Mouse (Mus musculus): ENCODE measurements around the gene Hoxb5. TPM values are rescaled to one million over a fixed set of nuclear protein-coding genes. Genes with fewer than 3 reads are reported as not detected.
A peak's percentile ranks its signal among the peaks of the same experiment; 100 is the strongest.

Hoxb5 gene
- total RNA-seq, 4 experiments from 2014 or later, result 0.29 to 0.49 (median 0.37) TPM

DNA sequence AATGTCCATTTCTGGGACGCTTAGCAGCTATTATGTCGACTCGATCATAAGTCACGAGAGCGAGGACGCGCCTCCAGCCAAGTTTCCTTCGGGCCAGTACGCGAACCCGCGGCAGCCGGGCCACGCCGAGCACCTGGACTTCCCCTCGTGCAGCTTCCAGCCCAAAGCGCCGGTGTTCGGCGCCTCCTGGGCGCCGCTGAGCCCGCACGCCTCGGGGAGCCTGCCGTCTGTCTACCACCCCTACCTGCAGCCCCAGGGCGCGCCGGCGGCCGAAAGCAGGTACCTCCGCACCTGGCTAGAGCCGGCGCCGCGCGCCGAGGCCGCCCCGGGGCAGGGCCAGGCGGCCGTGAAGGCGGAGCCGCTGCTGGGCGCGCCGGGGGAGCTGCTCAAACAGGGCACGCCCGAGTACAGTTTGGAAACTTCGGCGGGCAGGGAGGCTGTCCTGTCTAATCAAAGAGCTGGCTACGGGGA, 31.6 kb upstream of the Hoxb5 start:
- DNase-seq (ENCODE audit: low spot score in 2 of 2), result no peak

DNA sequence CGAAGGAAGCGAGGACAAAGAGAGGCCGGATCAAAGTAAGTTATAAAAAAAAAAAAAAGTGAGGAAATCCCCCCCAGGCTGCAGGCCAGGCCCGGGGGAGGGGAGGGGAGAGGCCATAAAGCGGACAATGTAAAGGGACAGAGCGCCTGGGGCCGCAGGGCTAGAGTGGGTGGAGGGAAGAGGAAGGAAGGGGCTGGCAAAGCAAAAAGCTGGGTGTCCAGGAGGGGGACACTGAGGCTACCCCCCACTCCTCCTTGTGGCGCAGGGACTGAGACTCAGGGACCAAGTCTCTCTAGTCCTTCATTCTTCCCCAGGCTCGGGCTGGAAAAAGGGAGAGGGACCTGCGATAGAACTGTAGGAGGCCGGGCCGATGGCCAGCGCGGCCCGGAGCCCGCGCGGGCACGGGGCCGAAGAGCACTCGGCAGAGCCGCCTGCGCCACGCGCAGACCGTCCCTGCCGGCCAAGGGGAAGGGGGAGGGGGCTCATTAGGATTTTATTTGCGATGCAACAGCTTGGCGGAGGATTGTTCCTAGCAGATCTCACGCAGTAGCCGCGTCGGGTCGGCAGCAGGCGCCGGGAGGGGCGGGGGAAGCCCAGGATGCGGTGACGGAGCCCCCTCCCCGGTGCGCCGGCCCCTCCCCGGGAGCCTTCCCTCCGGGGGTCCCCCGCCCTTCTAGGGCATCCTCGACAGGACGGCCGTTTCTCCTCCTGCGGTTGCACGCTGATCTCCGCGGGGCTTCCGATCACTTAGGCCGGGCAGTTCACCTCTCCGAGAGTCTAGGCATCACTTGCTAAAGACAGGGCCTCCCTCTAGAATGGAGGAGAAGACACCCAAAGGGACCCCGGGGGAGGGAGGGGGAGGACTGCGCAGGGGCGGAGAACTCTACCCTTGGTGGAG, 30.9 kb upstream of the Hoxb5 start:
- DNase-seq (ENCODE audit: low spot score in 2 of 2), result no peak

DNA sequence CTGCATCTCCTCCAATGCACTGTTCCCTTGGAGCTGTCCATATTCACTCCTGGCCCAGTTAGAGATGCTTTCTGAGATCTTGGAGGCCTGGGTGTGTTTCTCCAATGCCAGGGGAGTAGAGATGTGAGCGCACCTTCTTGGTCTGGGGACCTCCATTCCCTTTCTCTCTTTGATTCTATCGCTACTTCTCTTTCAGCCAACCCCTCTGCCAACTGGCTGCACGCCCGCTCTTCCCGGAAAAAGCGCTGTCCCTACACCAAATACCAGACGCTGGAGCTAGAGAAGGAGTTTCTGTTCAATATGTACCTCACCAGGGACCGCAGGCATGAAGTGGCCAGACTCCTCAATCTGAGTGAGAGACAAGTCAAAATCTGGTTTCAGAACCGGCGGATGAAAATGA, 28.7 kb upstream of the Hoxb5 start:
- no peak for DNase-seq (ENCODE audit: low spot score in 2 of 2)

DNA sequence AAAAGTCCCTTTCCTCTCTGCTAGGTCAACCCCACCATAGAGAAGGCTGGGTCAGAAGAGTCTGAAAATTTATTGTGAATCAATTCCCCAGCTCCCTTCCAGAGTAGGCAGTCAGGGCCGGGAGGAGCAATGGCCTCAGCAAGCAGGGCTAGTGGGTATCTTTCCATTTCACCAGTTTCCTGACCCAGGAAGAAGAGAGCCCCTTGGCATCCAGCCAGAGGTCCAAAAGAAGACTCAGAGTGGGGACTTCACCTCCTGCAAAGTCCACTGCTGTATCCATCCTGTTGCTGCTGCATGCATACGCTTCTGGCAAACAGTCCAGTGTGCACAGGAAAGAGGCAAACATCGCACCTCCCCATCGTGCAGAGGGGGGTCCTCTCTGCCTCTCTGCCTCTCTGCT, 27.2 kb upstream of the Hoxb5 start:
- DNase-seq (ENCODE audit: low spot score in 2 of 2), result no peak

DNA sequence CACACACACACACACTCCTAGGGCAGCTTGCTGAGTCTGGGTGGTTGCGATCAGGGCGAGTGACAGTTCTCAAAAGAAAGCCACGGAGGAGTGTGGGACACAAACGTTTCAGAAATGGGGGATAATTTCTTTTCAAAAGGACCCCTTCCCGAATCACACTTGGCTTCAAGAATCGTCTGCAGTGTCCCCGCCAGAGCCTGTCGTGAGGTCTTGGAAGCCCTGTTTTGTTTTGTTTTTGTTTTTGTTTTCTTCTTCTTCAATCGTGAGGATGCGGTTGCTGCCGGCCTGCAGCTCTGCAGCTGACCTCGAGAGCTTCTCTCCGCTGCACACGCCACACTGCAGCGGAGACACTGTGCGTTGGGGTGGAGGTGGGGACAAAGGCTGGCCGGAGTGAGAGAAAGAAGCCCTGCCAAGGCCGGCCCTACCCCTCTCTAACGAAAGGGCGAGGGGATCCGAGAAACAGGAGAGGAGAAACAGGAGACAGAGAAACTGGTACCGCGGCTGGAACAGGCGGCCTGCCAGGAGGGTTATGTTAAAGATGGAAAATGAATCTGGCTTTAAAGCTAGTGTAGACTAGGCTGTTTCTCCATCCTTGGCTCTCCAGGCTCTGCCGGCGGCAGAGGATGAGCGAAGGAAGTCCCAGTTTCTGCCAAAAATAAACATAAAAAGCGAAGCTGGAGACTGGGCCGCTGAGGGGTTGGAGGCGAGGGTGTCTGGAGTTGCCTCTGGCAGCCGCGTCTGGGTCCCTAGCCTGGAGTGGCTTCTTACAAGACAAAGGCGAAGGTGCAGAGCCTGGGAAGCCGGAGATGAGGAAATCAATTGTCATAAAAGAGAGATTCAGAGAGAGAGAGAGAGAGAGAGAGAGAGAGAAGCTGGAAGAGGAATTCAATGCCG, 25.7 kb upstream of the Hoxb5 start:
- DNase-seq (ENCODE audit: low spot score in 2 of 2), result no peak

DNA sequence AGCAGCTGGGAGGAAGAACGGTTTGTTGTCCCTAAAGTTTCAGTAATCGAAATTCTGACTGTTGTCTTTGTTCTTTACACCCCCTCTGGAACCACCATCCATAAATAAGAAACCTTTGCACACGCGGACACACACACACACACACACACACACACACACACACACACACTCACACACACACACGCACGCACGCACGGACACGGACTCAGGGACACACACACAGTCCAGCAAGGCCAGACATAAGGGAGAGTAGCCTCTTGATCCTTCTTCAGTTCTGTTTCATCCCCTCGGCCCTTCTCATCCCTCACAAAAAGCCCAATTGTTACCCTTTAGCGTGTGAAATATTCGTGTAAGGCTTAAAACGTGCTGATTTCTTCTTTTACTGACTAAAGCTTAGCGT, 24.8 kb upstream of the Hoxb5 start:
- no peak for DNase-seq (ENCODE audit: low spot score in 2 of 2)

DNA sequence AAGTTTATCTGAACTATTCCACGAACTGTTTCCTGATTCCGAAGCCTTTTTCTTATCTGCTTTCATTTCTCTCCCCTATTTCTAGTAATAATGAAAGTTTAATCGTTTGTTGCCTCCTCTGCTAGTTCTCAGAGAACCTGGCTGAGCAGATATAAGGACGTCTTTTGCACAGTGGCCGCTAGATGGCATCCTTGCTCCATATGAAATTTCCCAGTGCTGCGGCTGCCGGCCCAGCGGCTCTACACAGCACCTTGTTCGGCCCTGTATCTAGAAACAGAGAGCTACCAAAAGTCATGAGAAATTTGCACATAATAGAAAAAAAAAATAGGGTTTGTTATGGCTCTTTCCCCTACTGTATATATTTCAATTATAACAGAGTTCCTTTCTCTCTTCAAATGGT, 24.4 kb upstream of the Hoxb5 start:
- DNase-seq (ENCODE audit: low spot score in 2 of 2), result peak; percentile 35 to 59

DNA sequence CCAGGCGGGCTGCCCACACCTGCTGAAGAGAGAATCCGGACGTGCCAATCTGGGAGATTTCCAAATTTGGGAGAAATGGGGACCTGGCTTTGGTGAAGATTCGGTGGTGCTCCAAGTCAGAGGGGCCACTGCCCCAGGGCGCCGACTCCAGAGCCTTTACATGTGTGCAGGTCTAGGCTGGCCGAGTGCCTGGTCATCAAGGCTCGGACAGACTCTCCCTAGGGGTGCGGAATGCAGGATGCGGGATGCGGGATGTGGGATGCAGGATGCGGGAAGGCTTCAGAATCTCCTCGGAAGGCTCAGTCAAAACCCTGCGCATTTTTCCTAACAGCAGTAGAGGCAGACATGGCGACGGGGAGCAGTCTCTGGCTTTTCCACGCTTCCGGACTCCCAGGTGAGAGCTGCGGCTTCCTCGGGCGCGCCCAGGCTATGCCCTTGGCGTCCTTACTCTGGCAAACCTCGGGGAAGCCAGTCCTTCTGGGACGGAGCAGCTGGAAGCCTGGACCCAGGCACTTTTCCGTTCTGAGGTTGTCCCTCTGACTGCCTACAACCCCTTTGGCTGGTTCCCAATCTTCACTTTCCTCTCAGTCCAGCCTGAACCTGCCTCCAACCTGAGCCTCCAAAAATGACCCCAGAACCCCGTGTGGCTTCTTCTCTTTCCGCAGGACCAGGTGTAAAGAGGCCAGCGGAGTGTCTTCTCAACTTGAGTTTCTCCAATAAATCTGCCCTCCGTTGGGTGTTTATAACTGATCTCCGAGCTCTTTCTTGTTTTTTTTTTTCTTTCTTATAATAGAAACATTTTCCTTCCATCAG, 23.5 kb upstream of the Hoxb5 start:
- DNase-seq (ENCODE audit: low spot score in 2 of 2), result no peak

DNA sequence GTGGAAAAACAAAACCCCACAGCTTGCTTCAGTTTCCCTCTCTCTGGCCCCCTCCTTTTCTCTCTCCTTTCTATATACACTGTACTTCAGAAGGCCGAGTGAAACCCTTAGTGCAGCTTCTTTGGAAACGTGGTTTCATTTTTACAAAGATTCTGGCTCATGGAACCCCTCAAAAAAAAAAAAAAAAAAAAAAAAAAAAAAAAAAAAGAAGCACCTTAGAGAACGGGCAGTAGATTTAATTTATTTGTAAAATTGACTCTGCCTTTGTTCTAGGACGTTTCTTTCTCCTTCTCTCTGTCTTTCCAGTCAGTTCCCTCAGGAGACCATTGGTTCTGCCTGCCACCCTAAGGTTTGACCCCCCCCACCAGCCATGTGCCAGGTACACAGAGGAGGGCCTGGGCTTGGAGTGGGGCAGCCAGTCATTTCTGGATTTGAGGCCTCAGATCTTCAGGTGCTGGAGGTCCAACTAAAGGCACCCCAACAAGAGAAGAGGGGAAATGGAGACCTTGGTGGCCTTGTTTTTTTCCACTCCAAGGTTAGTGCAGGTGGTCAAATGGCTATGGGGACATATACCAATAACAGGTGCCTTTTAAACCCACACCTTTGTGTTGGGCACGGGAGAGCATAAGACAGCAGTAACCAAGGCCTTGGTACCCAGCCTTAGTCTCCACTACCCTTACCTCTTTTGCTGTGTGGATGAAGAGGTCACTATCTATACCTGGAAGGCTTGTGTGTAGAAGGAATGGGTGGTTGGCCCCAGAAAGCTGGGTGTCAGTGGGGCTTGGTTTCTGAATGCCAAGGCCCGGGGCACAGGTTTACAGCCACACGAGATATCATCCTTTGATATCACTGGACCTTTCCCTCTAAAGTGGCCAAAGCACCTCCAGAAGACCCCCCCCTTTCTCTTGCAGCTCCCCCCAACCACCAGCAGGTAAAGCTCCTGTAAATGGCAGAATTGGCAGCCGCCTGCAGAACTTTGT, 22.4 kb upstream of the Hoxb5 start:
- no peak for DNase-seq (ENCODE audit: low spot score in 2 of 2)

DNA sequence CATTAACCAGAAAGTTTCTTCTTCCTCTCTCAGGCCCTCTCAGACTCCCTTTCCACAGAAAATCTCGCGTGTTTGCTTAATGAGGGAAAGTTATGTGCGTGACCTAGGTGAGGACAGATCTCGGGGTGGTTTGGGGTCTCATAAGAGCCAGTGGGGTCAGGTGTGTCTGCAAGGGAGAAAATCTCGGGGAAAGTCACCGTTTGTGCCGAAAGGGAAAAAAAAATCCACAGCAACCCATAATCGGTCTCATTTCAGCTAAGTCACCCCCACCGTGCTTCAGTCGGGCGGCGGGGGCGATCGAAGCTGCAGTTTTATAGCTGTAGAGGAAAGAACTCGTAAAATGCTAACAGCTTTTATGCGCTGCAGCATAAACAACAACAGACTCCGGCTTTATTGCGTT, 21.7 kb upstream of the Hoxb5 start:
- no peak for DNase-seq (ENCODE audit: low spot score in 2 of 2)

DNA sequence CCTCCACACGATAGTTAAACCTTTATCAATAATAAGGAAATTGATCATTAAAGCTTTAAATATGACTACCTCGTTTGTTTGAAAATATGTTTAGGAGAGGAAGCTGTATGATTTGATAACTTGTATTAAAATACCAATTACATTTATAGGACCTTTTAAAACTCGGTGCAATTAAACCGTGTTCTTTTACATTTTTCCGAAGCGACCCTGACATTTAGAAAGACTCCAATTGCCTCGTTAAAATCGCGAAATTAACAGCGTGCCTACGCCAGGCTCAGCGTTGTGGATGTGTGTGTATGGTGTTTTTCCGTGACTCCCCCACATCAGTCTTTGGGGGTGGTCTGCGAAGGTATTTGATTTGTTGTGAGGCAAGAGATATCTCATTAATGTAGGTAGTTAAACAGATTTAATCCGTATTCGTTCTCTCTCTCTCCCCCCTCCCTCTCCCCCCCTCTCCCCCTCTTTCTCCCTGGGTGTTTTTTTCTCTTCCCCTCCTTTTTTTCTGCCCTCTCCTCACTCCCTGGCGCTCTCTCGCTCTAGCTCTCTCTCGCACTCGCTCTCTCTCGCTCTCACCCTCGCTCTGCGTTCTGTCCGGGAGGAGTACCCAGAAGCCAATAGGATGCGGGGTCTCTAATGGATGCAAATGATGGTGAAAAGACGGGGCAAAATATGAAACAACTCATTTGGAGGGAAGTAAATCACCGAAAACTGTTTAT, 21.1 kb upstream of the Hoxb5 start, which contains the start of gene Hoxb8:
Hoxb8 (plus strand) TSS at position 51 of the 716 bp plus-strand sequence.
- DNase-seq (ENCODE audit: low spot score in 2 of 2), result no peak

DNA sequence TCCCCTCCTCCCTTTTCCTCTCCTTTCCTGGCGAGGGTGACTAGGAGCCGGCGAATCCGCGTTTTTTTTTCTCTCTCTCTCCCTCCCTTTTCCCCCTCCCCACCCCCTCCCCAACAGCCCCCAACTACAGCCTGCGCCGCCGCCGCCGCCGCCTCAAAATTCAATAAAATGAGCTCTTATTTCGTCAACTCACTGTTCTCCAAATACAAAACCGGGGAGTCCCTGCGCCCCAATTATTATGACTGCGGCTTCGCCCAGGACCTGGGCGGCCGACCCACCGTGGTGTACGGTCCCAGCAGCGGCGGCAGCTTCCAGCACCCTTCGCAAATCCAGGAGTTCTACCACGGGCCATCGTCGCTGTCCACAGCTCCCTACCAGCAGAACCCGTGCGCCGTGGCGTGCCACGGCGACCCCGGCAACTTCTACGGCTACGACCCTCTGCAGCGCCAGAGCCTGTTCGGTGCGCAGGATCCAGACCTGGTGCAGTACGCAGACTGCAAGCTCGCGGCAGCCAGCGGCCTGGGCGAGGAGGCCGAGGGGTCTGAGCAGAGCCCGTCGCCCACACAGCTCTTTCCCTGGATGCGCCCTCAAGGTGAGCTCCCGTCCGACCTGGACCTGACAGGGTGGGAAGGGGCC, 20.2 kb upstream of the Hoxb5 start:
- no peak for DNase-seq (ENCODE audit: low spot score in 2 of 2)

DNA sequence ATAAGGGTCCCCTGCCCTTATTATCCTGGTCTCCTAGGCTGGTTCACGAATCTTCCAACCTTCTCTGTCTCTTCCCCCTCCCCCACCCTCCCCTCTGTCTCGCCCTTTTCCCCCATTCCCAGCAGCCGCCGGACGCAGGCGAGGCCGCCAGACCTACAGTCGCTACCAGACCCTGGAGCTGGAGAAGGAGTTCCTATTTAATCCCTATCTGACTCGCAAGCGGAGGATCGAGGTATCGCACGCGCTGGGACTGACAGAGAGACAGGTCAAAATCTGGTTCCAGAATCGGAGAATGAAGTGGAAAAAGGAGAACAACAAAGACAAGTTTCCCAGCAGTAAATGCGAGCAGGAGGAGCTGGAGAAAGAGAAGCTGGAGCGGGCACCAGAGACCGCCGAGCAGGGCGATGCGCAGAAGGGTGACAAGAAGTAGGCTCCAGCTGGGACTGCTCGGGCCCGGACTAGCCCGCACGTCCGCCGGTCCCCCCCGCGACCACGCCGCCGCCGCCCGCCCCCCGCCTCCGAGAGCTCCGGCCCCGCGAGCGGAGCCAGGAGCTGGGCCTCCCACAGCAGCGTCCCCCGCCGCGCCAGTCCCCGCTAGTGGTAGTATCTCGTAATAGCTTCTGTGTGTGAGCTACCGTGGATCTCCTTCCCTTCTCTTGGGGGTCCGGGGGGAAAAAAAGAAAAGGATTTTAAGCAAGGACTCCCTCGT, 18.9 kb upstream of the Hoxb5 start:
- no peak for DNase-seq (ENCODE audit: low spot score in 2 of 2)

DNA sequence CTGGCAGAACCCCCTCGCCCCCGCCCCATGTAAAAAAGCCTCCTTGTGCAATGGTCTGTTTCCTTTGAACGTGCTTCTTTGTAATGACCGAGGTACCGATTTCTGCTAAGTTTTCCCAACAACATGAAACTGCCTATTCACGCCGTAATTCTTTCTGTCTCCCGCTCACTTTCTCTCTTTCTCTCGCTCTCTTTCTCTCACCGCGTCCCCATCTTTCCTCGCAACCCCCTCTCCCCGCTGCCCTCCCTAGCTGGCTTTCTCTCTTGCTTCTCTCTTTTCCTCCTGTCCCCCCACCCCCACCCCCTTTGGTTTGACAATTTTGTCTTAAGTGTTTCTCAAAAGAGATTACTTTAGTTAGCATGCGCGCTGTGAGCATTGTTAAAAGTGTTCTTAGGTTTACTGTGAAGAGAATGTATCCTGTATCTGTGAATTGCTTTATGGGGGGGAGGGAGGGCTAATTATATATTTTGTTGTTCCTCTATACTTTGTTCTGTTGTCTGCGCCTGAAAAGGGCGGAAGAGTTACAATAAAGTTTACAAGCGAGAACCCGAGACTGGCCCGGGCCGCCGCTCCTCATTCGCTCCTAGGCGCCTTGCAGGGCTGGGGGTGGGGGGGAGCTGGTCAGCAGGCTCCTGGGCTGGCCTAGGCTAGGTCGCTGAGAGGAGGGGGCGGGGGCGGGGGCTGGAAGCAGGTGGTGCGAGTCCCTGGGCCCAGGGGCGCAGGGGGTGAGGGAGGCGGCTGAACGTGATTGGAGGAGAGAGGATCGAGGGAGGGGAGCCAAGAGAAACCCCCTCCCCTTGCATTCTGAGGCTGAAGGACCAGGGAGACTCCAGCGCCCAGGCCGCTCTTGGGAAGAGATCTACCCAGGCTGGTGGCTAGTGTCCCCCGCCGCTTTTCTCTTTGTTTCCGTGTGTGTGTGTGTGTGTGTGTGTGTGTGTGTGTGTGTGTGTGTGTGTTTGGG, 18.1 kb upstream of the Hoxb5 start:
- DNase-seq (ENCODE audit: low spot score in 2 of 2), result no peak

DNA sequence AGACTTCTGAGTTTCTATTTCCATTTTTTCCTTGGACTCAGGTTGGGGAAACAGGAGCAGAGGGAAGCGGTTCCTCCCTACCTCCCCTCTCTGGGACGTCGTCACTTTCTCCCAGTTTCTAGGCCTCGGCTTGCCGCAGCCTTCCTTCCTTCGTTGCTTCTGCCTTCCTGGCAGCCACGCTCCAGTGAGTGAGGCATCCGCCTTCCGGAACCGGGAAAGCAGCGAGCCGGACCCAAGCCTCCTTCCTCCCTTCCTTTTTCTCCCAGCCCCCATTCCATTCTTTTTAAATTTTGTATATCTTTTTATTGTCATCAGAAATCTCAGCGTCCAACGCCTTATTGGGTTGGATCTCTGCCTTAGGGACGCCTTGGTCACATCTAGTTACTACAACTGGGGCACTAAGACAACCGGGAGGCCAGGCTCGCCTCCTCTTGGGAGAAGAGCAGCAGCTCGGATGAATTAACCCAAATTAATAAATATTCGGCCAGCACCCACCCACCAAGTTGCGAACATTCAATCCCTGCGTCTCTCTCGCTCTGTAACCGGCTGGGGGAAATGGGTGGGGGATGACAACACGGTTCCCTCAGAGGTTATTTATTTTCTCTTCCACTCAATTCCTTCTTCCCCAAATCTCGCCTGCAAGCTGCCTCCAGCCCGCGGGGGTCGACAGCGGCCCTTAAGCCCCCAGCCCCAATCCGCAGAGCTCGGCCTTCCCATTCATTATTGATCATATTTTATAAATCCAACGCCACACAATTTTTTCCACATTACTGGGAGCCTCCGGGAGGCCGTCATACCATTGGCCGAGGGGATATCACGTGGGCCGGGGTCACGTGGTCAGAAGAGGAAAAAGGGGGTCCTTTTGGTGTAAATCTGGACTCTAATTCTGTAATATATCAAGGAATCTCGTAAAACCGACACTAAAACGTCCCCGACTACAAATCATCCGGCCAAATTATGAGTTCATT, 17.1 kb upstream of the Hoxb5 start, which contains the start of gene Hoxb7:
Hoxb7 (plus strand) TSS at position 853 of the 968 bp plus-strand sequence.
- DNase-seq (ENCODE audit: low spot score in 2 of 2), result no peak
